Mouse (Mus musculus): Measurements from ENCODE around the gene Fgfr2.

DNA sequence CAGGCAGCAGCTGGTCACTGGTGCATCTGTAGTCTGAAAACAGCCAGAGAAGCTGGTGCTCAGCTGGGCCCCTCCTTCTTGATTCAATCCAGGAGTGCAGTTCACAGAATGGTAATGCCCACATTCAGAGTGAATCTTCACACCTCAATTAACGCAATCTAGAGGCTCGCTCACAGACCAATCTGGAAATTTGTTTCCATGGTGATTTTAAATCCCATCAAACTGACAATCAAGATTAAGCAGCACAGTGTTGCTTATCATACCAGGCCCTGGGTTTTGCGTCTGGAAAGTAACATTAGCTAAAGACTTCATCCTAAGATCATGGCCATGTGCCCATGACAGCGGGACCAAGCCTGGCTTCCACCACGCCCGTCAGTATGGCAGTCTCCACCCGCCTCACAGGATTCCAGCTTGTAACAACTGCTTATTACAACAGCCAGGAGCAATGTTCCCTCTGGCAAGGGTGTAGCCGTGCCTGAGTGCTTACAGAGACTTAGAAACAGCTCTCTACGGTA, 644.8 kb downstream of the Fgfr2 start:
- no peak for TF ChIP-seq EP300 (IDR thresholded peaks at IDR 0.05; ENCODE audit: low read depth)
- no peak for TF ChIP-seq CTCF (IDR thresholded peaks at IDR 0.05; ENCODE audit: low read depth)

All from liver, postnatal 0 days (tissue).